Mouse (Mus musculus): ENCODE data around the gene 1810010D01Rik.

DNA sequence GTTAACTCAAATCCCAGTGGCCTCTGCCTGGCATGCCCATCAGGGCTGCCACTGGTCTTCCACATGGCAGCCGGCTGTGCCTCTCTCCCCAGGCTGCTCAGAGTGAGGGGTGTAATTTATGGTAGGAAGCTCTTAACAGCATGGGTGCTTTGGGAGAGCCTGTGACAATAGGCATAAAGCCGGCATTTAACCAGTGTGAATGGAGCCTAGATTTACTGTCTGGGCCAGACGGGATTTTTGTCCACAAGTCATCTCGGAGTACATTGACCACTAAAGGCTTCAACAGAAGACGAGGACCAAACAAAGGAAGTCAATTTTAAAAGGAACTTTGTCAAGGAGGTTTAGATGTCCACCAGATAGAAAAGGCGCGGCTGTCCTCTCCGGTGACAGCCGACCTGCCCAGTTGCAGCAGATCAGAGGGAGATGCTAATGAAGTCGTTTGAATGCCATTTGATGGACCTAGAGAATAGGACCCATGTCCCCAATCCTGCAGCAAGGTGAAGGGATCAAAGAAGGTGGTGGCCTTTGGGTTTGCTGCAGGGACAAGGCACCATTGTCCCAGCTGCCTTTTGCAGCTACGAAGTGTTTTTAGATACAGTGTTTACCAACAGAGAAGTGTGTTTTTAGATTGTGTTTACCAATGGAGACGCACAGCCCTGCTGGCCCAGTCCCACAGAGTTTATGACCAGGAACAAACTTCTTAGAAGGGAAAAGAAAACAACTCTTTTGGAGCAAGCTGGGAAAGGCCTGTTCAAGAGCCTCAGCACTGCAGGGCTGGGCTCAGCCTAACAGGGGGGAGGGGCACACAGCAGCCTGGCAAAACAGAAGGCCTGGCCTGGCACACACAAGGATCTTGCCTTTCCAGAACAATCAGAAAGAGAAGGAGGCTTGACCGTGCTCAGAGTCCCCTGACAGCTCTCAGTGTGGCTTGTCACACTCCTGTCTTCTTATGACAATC, 48.4 kb downstream of the 1810010D01Rik start:
- TF ChIP-seq CTCF (IDR thresholded peaks at IDR 0.05; ENCODE audit: low read depth) (no peak), EP300 (IDR thresholded peaks at IDR 0.05; ENCODE audit: low read depth) (no peak)
